Mouse (Mus musculus): Measurements from ENCODE around the gene Lhpp. TPM values are rescaled to one million over a fixed set of nuclear protein-coding genes. Genes with fewer than 3 reads are reported as not detected.

Lhpp gene
- polyA plus RNA-seq, 1 experiment from 2014 or later = 21.0 TPM

- no peak for ATAC-seq
- H3K9ac ChIP-seq (replicated peaks) = no peak overlapping the region
- H3K9me3 ChIP-seq = peaks cover 6% of the 10 kb centered on the region; the same call in 1 of the 2 replicates
- no peak overlapping the region for H3K27ac ChIP-seq
- H3K27me3 ChIP-seq = no peaks in the 10 kb centered on the region
- H3K4me3 ChIP-seq (replicated peaks) = no peak overlapping the region
- H3K36me3 ChIP-seq = peaks cover 5% of the 10 kb centered on the region; the same call in 1 of the 2 replicates
- 88% methylated on average over 14 of the region's 14 CpGs for WGBS
- no peak overlapping the region for H3K4me2 ChIP-seq (replicated peaks)
- no peaks in the 10 kb centered on the region for H3K4me1 ChIP-seq (replicated peaks)
These were observed 80.5 kb downstream of the Lhpp start for GRCm38 (mm10) chr7:132690716-132691472.

- WGBS = 71% methylated on average over 9 of the region's 9 CpGs
- Histone ChIP-seq H3K9ac (replicated peaks) (no peak overlapping the region), H3K27me3 (no peaks in the 10 kb centered on the region), H3K9me3 (peaks cover 6% of the 10 kb centered on the region; the same call in 1 of the 2 replicates), H3K27ac (no peak overlapping the region), H3K36me3 (peaks cover 5% of the 10 kb centered on the region; the same call in 1 of the 2 replicates), H3K4me3 (replicated peaks) (no peak overlapping the region), H3K4me1 (replicated peaks) (no peaks in the 10 kb centered on the region), H3K4me2 (replicated peaks) (no peak overlapping the region)
- no peak for ATAC-seq
These were observed 82.3 kb downstream of the Lhpp start for GRCm38 (mm10) chr7:132692719-132693118.

- no peaks in the 10 kb centered on the region for H3K27me3 ChIP-seq
- H3K4me2 ChIP-seq (replicated peaks) = no peak overlapping the region
- H3K4me1 ChIP-seq (replicated peaks) = no peaks in the 10 kb centered on the region
- peaks cover 6% of the 10 kb centered on the region; the same call in 1 of the 2 replicates for H3K9me3 ChIP-seq
- no peak overlapping the region for H3K4me3 ChIP-seq (replicated peaks)
- 100% methylated on average over 2 of the region's 2 CpGs for WGBS
- H3K27ac ChIP-seq = no peak overlapping the region
- H3K36me3 ChIP-seq = peaks cover 5% of the 10 kb centered on the region; the same call in 1 of the 2 replicates
- H3K9ac ChIP-seq (replicated peaks) = no peak overlapping the region
- ATAC-seq = no peak
These were observed 83.1 kb downstream of the Lhpp start for GRCm38 (mm10) chr7:132693561-132693960.

GRCm38 (mm10) chr7:132697258-132697796 lies 86.9 kb downstream of the Lhpp start:
- Histone ChIP-seq H3K27me3 (no peaks in the 10 kb centered on the region), H3K4me2 (replicated peaks) (no peak overlapping the region), H3K4me3 (replicated peaks) (no peak overlapping the region), H3K27ac (no peak overlapping the region), H3K9ac (replicated peaks) (no peak overlapping the region), H3K9me3 (peaks cover 6% of the 10 kb centered on the region; the same call in 1 of the 2 replicates), H3K4me1 (replicated peaks) (no peaks in the 10 kb centered on the region), H3K36me3 (peaks cover 5% of the 10 kb centered on the region; the same call in 1 of the 2 replicates)
- 83% methylated on average over 8 of the region's 8 CpGs for WGBS
- ATAC-seq = no peak

GRCm38 (mm10) chr7:132698737-132699136 lies 88.3 kb downstream of the Lhpp start:
- 93% methylated on average over 4 of the region's 4 CpGs for WGBS
- Histone ChIP-seq H3K27ac (no peak overlapping the region), H3K4me1 (replicated peaks) (no peaks in the 10 kb centered on the region), H3K36me3 (peaks cover 5% of the 10 kb centered on the region; the same call in 1 of the 2 replicates), H3K9ac (replicated peaks) (no peak overlapping the region), H3K27me3 (no peaks in the 10 kb centered on the region), H3K4me3 (replicated peaks) (no peak overlapping the region), H3K9me3 (peaks cover 6% of the 10 kb centered on the region; the same call in 1 of the 2 replicates), H3K4me2 (replicated peaks) (no peak overlapping the region)
- ATAC-seq = no peak

GRCm38 (mm10) chr7:132699165-132699564 lies 88.7 kb downstream of the Lhpp start:
- Histone ChIP-seq H3K9me3 (peaks cover 6% of the 10 kb centered on the region; the same call in 1 of the 2 replicates), H3K4me2 (replicated peaks) (no peak overlapping the region), H3K4me3 (replicated peaks) (no peak overlapping the region), H3K27ac (no peak overlapping the region), H3K4me1 (replicated peaks) (no peaks in the 10 kb centered on the region), H3K36me3 (peaks cover 5% of the 10 kb centered on the region; the same call in 1 of the 2 replicates), H3K27me3 (no peaks in the 10 kb centered on the region), H3K9ac (replicated peaks) (no peak overlapping the region)
- WGBS = 63% methylated on average over 4 of the region's 4 CpGs
- no peak for ATAC-seq

- H3K36me3 ChIP-seq = peaks cover 4% of the 10 kb centered on the region; the same call in 1 of the 2 replicates
- H3K4me2 ChIP-seq (replicated peaks) = no peak overlapping the region
- no peak overlapping the region for H3K27ac ChIP-seq
- H3K4me3 ChIP-seq (replicated peaks) = no peak overlapping the region
- H3K9ac ChIP-seq (replicated peaks) = no peak overlapping the region
- H3K9me3 ChIP-seq = peaks cover 4% of the 10 kb centered on the region; the same call in 1 of the 2 replicates
- H3K4me1 ChIP-seq (replicated peaks) = no peaks in the 10 kb centered on the region
- no peaks in the 10 kb centered on the region for H3K27me3 ChIP-seq
- ATAC-seq = no peak
These were observed 89.2 kb downstream of the Lhpp start for GRCm38 (mm10) chr7:132699639-132700038.

- Histone ChIP-seq H3K27ac (no peak overlapping the region), H3K9ac (replicated peaks) (no peak overlapping the region), H3K4me1 (replicated peaks) (no peaks in the 10 kb centered on the region), H3K9me3 (no peaks in the 10 kb centered on the region), H3K27me3 (no peaks in the 10 kb centered on the region), H3K36me3 (no peaks in the 10 kb centered on the region), H3K4me3 (replicated peaks) (no peak overlapping the region), H3K4me2 (replicated peaks) (no peak overlapping the region)
- ATAC-seq = no peak
- 89% methylated on average over 4 of the region's 4 CpGs for WGBS
These were observed 89.7 kb downstream of the Lhpp start for GRCm38 (mm10) chr7:132700107-132700506.

GRCm38 (mm10) chr7:132701412-132701811 lies 91.0 kb downstream of the Lhpp start:
- Histone ChIP-seq H3K27ac (no peak overlapping the region), H3K27me3 (no peaks in the 10 kb centered on the region), H3K9ac (replicated peaks) (no peak overlapping the region), H3K4me3 (replicated peaks) (no peak overlapping the region), H3K9me3 (no peaks in the 10 kb centered on the region), H3K36me3 (no peaks in the 10 kb centered on the region), H3K4me1 (replicated peaks) (no peaks in the 10 kb centered on the region), H3K4me2 (replicated peaks) (no peak overlapping the region)
- WGBS = 88% methylated on average over 3 of the region's 3 CpGs
- ATAC-seq = no peak

- no peaks in the 10 kb centered on the region for H3K36me3 ChIP-seq
- H3K4me3 ChIP-seq (replicated peaks) = no peak overlapping the region
- H3K27me3 ChIP-seq = no peaks in the 10 kb centered on the region
- H3K27ac ChIP-seq = no peak overlapping the region
- H3K4me2 ChIP-seq (replicated peaks) = no peak overlapping the region
- 81% methylated on average over 3 of the region's 3 CpGs for WGBS
- H3K9me3 ChIP-seq = no peaks in the 10 kb centered on the region
- H3K9ac ChIP-seq (replicated peaks) = no peak overlapping the region
- no peak for ATAC-seq
- H3K4me1 ChIP-seq (replicated peaks) = no peaks in the 10 kb centered on the region
These were observed 91.6 kb downstream of the Lhpp start for GRCm38 (mm10) chr7:132702024-132702423.

GRCm38 (mm10) chr7:132702492-132703070 lies 92.1 kb downstream of the Lhpp start:
- Histone ChIP-seq H3K4me3 (replicated peaks) (no peak overlapping the region), H3K9ac (replicated peaks) (no peak overlapping the region), H3K36me3 (no peaks in the 10 kb centered on the region), H3K27me3 (no peaks in the 10 kb centered on the region), H3K27ac (no peak overlapping the region), H3K4me1 (replicated peaks) (no peaks in the 10 kb centered on the region), H3K4me2 (replicated peaks) (no peak overlapping the region), H3K9me3 (no peaks in the 10 kb centered on the region)
- ATAC-seq = no peak
- WGBS = 82% methylated on average over 5 of the region's 5 CpGs
